Mouse (Mus musculus): ENCODE data around the gene Foxg1.

- no peak for TF ChIP-seq POLR2A (IDR thresholded peaks at IDR 0.05; ENCODE audit: insufficient read depth, low read depth, low read length)
- TF ChIP-seq CTCF (IDR thresholded peaks at IDR 0.05): no peak
Observed at GRCm38 (mm10) chr12:49398636-49399035, 16.2 kb downstream of the Foxg1 start.
